Mouse (Mus musculus) urinary bladder, postnatal 36 days (tissue): Measurements from ENCODE around the gene Bzw1.

ENCODE experiments used
- DNase-seq, 2 experiments: peaks; one replicate each; pipeline ENCODE4 v3.0.0; 2022; ENCODE audit warnings: low spot score in 2 of 2, mixed read lengths in 1 of 2

The Bzw1 gene

GRCm38 (mm10) chr1:58396179-58396578 lies 3.5 kb downstream of the Bzw1 start:
- DNase-seq: no peak

GRCm38 (mm10) chr1:58397731-58398130 lies 5.0 kb downstream of the Bzw1 start:
- DNase-seq: no peak

- DNase-seq: no peak
Observed at GRCm38 (mm10) chr1:58401396-58401795, 8.7 kb downstream of the Bzw1 start.

- no peak for DNase-seq
Observed at GRCm38 (mm10) chr1:58403745-58404144, 11.0 kb downstream of the Bzw1 start.

GRCm38 (mm10) chr1:58407321-58407720 lies 14.6 kb downstream of the Bzw1 start:
- no peak for DNase-seq

- no peak for DNase-seq
Observed at GRCm38 (mm10) chr1:58408141-58408540, 15.4 kb downstream of the Bzw1 start.

- DNase-seq: no peak
Observed at GRCm38 (mm10) chr1:58409553-58410197, 17.0 kb downstream of the Bzw1 start.

- no peak for DNase-seq
Observed at GRCm38 (mm10) chr1:58410198-58410588, 17.5 kb downstream of the Bzw1 start.

GRCm38 (mm10) chr1:58410776-58411175 lies 18.1 kb downstream of the Bzw1 start:
- no peak for DNase-seq

- DNase-seq: no peak
Observed at GRCm38 (mm10) chr1:58415442-58415841, 22.7 kb downstream of the Bzw1 start.

- DNase-seq: no peak
Observed at GRCm38 (mm10) chr1:58416048-58416447, 23.4 kb downstream of the Bzw1 start.

GRCm38 (mm10) chr1:58420032-58420431 lies 27.3 kb downstream of the Bzw1 start:
- DNase-seq: no peak

GRCm38 (mm10) chr1:58420961-58421360 lies 28.3 kb downstream of the Bzw1 start:
- no peak for DNase-seq

GRCm38 (mm10) chr1:58422879-58423278 lies 30.2 kb downstream of the Bzw1 start:
- DNase-seq: peak; percentile 10 to 17

- DNase-seq: peak; percentile 97 to 98
Observed at GRCm38 (mm10) chr1:58423371-58424248, 30.9 kb downstream of the Bzw1 start, which contains the start of gene Clk1. Gene Clk1 (minus strand): TSS chr1:58424066.

GRCm38 (mm10) chr1:58424551-58424950 lies 31.9 kb downstream of the Bzw1 start:
- no peak for DNase-seq

GRCm38 (mm10) chr1:58444691-58445090 lies 52.0 kb downstream of the Bzw1 start:
- no peak for DNase-seq

- peak; percentile 80 to 88 for DNase-seq
Observed at GRCm38 (mm10) chr1:58445143-58445722, 52.5 kb downstream of the Bzw1 start, which contains the start of the genes Nif3l1 and Ppil3. Gene Nif3l1 (plus strand): TSS chr1:58445151. Gene Ppil3 (minus strand): TSS chr1:58445486.

- DNase-seq: no peak
Observed at GRCm38 (mm10) chr1:58445861-58446260, 53.2 kb downstream of the Bzw1 start.

- DNase-seq: no peak
Observed at GRCm38 (mm10) chr1:58447766-58448165, 55.1 kb downstream of the Bzw1 start.

GRCm38 (mm10) chr1:58448396-58448795 lies 55.7 kb downstream of the Bzw1 start:
- DNase-seq: no peak

GRCm38 (mm10) chr1:58454316-58454715 lies 61.6 kb downstream of the Bzw1 start:
- DNase-seq: no peak
